Mouse (Mus musculus) midbrain, embryonic 11.5 days (tissue): Measurements from ENCODE around the gene Kcne3. TPM values are rescaled to one million over a fixed set of nuclear protein-coding genes. Genes with fewer than 3 reads are reported as not detected.

Source experiments
- polyA plus RNA-seq: library from polyadenylated mRNA; unstranded; fragments of >200 nt; fragmentation: Nextera tagmentation; extraction: Ambion mirVana; gene quantifications from 2 replicates; pipeline ENCODE4 v1.2.1, GENCODE M21; 2014

Gene Kcne3
- polyA plus RNA-seq, 1 experiment from 2014 or later: 1.1 TPM

Other genes with a start within 250 kb of the Kcne3 start
- 6.5 and 6.6 TPM in 2 replicates for gene Rnf169, start 196.1 kb upstream of the Kcne3 start, polyA plus RNA-seq
- gene Chrdl2, start 170.3 kb upstream of the Kcne3 start, polyA plus RNA-seq: 0.11 TPM in 1 of 2 replicates, not detected in the other
- 100 and 104 TPM in 2 replicates for gene Pold3, start 54.9 kb upstream of the Kcne3 start, polyA plus RNA-seq
- 16.7 and 18.7 TPM in 2 replicates for gene Lipt2, start 17.2 kb upstream of the Kcne3 start, polyA plus RNA-seq
- gene Pgm2l1, start 50.9 kb downstream of the Kcne3 start, polyA plus RNA-seq: 8.0 and 9.3 TPM in 2 replicates
- gene P4ha3, start 109.0 kb downstream of the Kcne3 start, polyA plus RNA-seq: 5.1 and 6.1 TPM in 2 replicates
- gene C2cd3, start 195.7 kb downstream of the Kcne3 start, polyA plus RNA-seq: 36.0 and 38.3 TPM in 2 replicates
- gene Ppme1, start 195.8 kb downstream of the Kcne3 start, polyA plus RNA-seq: 95.4 and 102 TPM in 2 replicates